ENCODE assay signal across 27 mouse cellular contexts in the genomic region with DNA sequence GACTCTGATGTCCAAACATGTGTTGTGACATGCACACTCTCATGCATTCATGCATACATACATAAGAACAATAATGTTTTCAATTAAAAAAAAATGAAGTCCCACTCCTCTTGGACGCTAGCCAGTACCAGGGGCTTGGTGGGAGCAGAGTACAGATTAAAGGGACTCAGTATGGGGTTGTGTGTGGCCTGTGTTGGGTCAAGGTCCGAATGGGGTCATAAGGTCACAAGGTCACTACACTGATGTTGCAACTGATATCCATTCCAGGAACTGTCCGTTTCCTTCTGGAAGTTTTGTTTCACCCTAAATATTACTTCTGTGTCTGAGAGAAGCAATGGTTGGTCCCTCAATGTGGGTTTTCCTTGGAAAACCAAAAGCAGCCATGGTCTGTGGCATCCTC.
DNase-seq lines count a peak whose midpoint lies in the region; ATAC-seq lines count a peak whose summit lies in the region.
"Had no signal": no experiment of that assay in that cellular context is flagged by ENCODE, and none has a peak within 500 bp of the region (broad histone marks: within the 10 kb centered on the region; RNA-seq: fewer than 3 reads in every experiment).

No protein-coding gene starts in this region.

- no peak overlapping the region for H3K4me2 ChIP-seq in liver, embryonic 15.5 days
- H3K4me2 ChIP-seq in liver, embryonic 11.5 days, result no peak overlapping the region
- H3K4me2 ChIP-seq in midbrain, embryonic 11.5 days, result no peak overlapping the region
- no peak overlapping the region for H3K4me2 ChIP-seq in midbrain, embryonic 13.5 days (replicated peaks)
- H3K4me2 ChIP-seq: embryonic facial prominence, embryonic 13.5 days; embryonic facial prominence, embryonic 15.5 days; forebrain, embryonic 12.5 days had no signal

- H3K27me3 ChIP-seq in liver, embryonic 15.5 days, result no peaks in the 10 kb centered on the region
- H3K27me3 ChIP-seq in liver, embryonic 11.5 days (replicated peaks; ENCODE audit: control insufficient read depth, insufficient read depth, low read length), result no peaks in the 10 kb centered on the region
- no peaks in the 10 kb centered on the region for H3K27me3 ChIP-seq in midbrain, embryonic 11.5 days (ENCODE audit: control insufficient read depth, insufficient read depth, low read length)
- no peaks in the 10 kb centered on the region for H3K27me3 ChIP-seq in midbrain, embryonic 13.5 days
- H3K27me3 ChIP-seq: CH12.LX; embryonic facial prominence, embryonic 13.5 days; embryonic facial prominence, embryonic 15.5 days; forebrain, embryonic 12.5 days; Patski had no signal

- ATAC-seq in liver, embryonic 15.5 days (ENCODE audit: insufficient read depth), result peak; percentile 54
- ATAC-seq in liver, embryonic 11.5 days (replicated peaks; ENCODE audit: low FRiP score), result no peak
- ATAC-seq in midbrain, embryonic 11.5 days (ENCODE audit: low FRiP score), result no peak
- ATAC-seq in midbrain, embryonic 13.5 days, result no peak
- ATAC-seq: activated CD4-positive, CD25-positive, alpha-beta regulatory T cell, adult 4 months; CD4-positive, CD25-positive, alpha-beta regulatory T cell, adult 4 months; forebrain, embryonic 14.5 days; forebrain, embryonic 16.5 days; Patski had no signal

- H3K9me3 ChIP-seq in liver, embryonic 15.5 days (replicated peaks), result no peaks in the 10 kb centered on the region
- H3K9me3 ChIP-seq in liver, embryonic 11.5 days (ENCODE audit: control insufficient read depth, low read length), result no peaks in the 10 kb centered on the region
- no peaks in the 10 kb centered on the region for H3K9me3 ChIP-seq in midbrain, embryonic 11.5 days (ENCODE audit: control insufficient read depth, low read length)
- no peaks in the 10 kb centered on the region for H3K9me3 ChIP-seq in midbrain, embryonic 13.5 days
- H3K9me3 ChIP-seq: embryonic facial prominence, embryonic 13.5 days; embryonic facial prominence, embryonic 15.5 days; forebrain, embryonic 10.5 days; forebrain, embryonic 12.5 days; G1E had no signal

- WGBS in liver, embryonic 15.5 days (ENCODE audit: insufficient replicate concordance), result 41% methylated on average over 3 of the region's 3 CpGs
- 65% methylated on average over 3 of the region's 3 CpGs for WGBS in liver, embryonic 11.5 days
- WGBS in midbrain, embryonic 11.5 days, result 54% methylated on average over 3 of the region's 3 CpGs
- WGBS in midbrain, embryonic 13.5 days, result 76% methylated on average over 3 of the region's 3 CpGs

- H3K36me3 ChIP-seq in liver, embryonic 15.5 days (replicated peaks), result no peaks in the 10 kb centered on the region
- no peaks in the 10 kb centered on the region for H3K36me3 ChIP-seq in liver, embryonic 11.5 days (ENCODE audit: control insufficient read depth, insufficient read depth, low read length)
- H3K36me3 ChIP-seq in midbrain, embryonic 11.5 days (ENCODE audit: control insufficient read depth, insufficient read depth, low read length), result no peaks in the 10 kb centered on the region
- H3K36me3 ChIP-seq in midbrain, embryonic 13.5 days, result no peaks in the 10 kb centered on the region
- H3K36me3 ChIP-seq: embryonic facial prominence, embryonic 13.5 days; embryonic facial prominence, embryonic 15.5 days; forebrain, embryonic 10.5 days; forebrain, embryonic 12.5 days; G1E had no signal

- H3K27ac ChIP-seq in liver, embryonic 15.5 days (replicated peaks), result no peak overlapping the region
- H3K27ac ChIP-seq in liver, embryonic 11.5 days (ENCODE audit: low read depth, low read length), result no peak overlapping the region
- no peak overlapping the region for H3K27ac ChIP-seq in midbrain, embryonic 11.5 days (ENCODE audit: low read depth, low read length)
- no peak overlapping the region for H3K27ac ChIP-seq in midbrain, embryonic 13.5 days
- H3K27ac ChIP-seq: embryonic facial prominence, embryonic 13.5 days; embryonic facial prominence, embryonic 15.5 days; forebrain, embryonic 10.5 days; forebrain, embryonic 12.5 days had no signal

- peak; percentile 23 for DNase-seq in embryo, embryonic 10 days (ENCODE audit: low spot score)
- DNase-seq in embryo, embryonic 11 days, result no peak
- no peak for DNase-seq in liver, embryonic 11.5 days (ENCODE audit: low spot score)
- DNase-seq in midbrain, embryonic 11.5 days (ENCODE audit: low spot score, missing footprints), result peak; percentile 39
- DNase-seq: adrenal gland, postnatal 10 days; adrenal gland, postnatal 25 days; B cell, adult 2 months; cerebellum, adult 11 months; cerebellum, adult 18-20 months; cerebellum, adult 8-10 months; cerebellum, adult 9-11 months; cerebellum, postnatal 14 days; cerebellum, postnatal 36 days had no signal

- no peaks in the 10 kb centered on the region for H3K4me1 ChIP-seq in liver, embryonic 15.5 days (replicated peaks)
- no peaks in the 10 kb centered on the region; the same call in 1 of the 2 replicates for H3K4me1 ChIP-seq in liver, embryonic 11.5 days (replicated peaks; ENCODE audit: control insufficient read depth, insufficient read depth, low read length)
- 0 out of 2 replicates have a peak, but pooled peaks cover 4% of the 10 kb centered on the region for H3K4me1 ChIP-seq in midbrain, embryonic 11.5 days (ENCODE audit: control insufficient read depth, insufficient read depth, low read length)
- H3K4me1 ChIP-seq in midbrain, embryonic 13.5 days (replicated peaks), result peaks cover 6% of the 10 kb centered on the region; the same call in 1 of the 2 replicates
- H3K4me1 ChIP-seq: embryonic facial prominence, embryonic 13.5 days; embryonic facial prominence, embryonic 15.5 days; forebrain, embryonic 12.5 days had no signal

- H3K4me3 ChIP-seq in liver, embryonic 15.5 days (replicated peaks), result no peak overlapping the region
- no peak overlapping the region for H3K4me3 ChIP-seq in liver, embryonic 11.5 days (ENCODE audit: low read depth, low read length)
- H3K4me3 ChIP-seq in midbrain, embryonic 11.5 days (ENCODE audit: low read depth, low read length), result no peak overlapping the region
- H3K4me3 ChIP-seq in midbrain, embryonic 13.5 days (replicated peaks), result no peak overlapping the region
- H3K4me3 ChIP-seq: embryonic facial prominence, embryonic 13.5 days; embryonic facial prominence, embryonic 15.5 days; erythroblast, embryonic 14.5 days; forebrain, embryonic 10.5 days; forebrain, embryonic 12.5 days had no signal

- no peak overlapping the region for H3K9ac ChIP-seq in liver, embryonic 15.5 days
- no peak overlapping the region for H3K9ac ChIP-seq in liver, embryonic 11.5 days (ENCODE audit: low read depth, low read length)
- H3K9ac ChIP-seq in midbrain, embryonic 11.5 days (ENCODE audit: low read length), result no peak overlapping the region
- no peak overlapping the region for H3K9ac ChIP-seq in midbrain, embryonic 13.5 days (replicated peaks)
- H3K9ac ChIP-seq: embryonic facial prominence, embryonic 13.5 days; embryonic facial prominence, embryonic 15.5 days; forebrain, embryonic 12.5 days had no signal

Comparison
In these comparisons a context has a peak if more than half of its experiments do, and no peak if none do; other contexts are left out.
1. DNase-seq: peak in embryo, embryonic 10 days (single experiment) and midbrain, embryonic 11.5 days (single experiment); none in embryo, embryonic 11 days (single experiment) and liver, embryonic 11.5 days (single experiment).